Comparison of ENCODE assay signal across 26 mouse cellular contexts in the genomic region with DNA sequence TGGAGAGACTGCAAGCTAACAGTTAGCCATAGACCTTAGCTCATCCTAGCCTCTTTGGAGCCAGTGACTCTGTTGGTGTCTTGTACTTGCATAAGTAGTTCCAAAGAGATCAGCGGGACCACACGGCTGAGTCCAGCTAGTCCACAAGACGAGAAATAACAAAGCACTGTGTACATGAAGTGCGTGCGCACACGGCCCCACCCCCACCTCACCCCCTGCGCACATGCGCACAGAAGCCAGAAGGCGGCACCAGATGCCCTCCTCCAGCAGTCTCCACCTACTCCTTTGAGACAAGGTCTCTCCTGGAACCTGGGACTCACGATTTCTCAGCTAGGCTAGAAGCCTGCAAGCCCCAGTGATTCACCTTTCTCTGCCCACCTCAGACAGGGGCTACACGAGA. TPM values are rescaled to one million over a fixed set of nuclear protein-coding genes. Genes with fewer than 3 reads are reported as not detected.
DNase-seq lines count a peak whose midpoint lies in the region; ATAC-seq and TF ChIP-seq lines count a peak whose summit lies in the region.
"Had no signal": no experiment of that assay in that cellular context is flagged by ENCODE, and none has a peak within 500 bp of the region (broad histone marks: within the 10 kb centered on the region; RNA-seq: fewer than 3 reads in every experiment).

No protein-coding gene starts in this region.

- peaks cover 5% of the 10 kb centered on the region; the same call in 1 of the 2 replicates for H3K4me1 ChIP-seq in heart, adult 2 months (ENCODE audit: control insufficient read depth, insufficient read depth, low read length)
- no peaks in the 10 kb centered on the region for H3K4me1 ChIP-seq in heart, embryonic 11.5 days (ENCODE audit: control insufficient read depth, insufficient read depth, low read length)
- H3K4me1 ChIP-seq in heart, postnatal 0 days (ENCODE audit: control insufficient read depth, insufficient read depth): peaks cover 13% of the 10 kb centered on the region; the same call in 1 of the 2 replicates
- peaks cover 0 to 10% of the 10 kb centered on the region in 2 experiments; a peak in 2 of 4 replicates for H3K4me1 ChIP-seq in CH12.LX (ENCODE audit: control insufficient read depth in 1 of 2, insufficient read depth in 2 of 2)
- peaks cover 16% of the 10 kb centered on the region for H3K4me1 ChIP-seq in midbrain, embryonic 16.5 days (ENCODE audit: control insufficient read depth, insufficient read depth, low read length)
- H3K4me1 ChIP-seq: neural tube, embryonic 12.5 days had no signal

- dilution Hi-C loops in CH12.LX (cut with MboI; ENCODE audit: extremely low pct_ligation_motif_present, extremely low pct_unique_long_range_greater_than_20kb, low sequenced_read_pairs): no loop called here

- H3K4me3 ChIP-seq in heart, adult 2 months: no peak overlapping the region
- H3K4me3 ChIP-seq in heart, embryonic 11.5 days (ENCODE audit: low read depth, low read length): no peak overlapping the region
- H3K4me3 ChIP-seq in heart, postnatal 0 days (ENCODE audit: low read depth, low read length): no peak overlapping the region
- H3K4me3 ChIP-seq in CH12.LX (replicated peaks in 1 of 3; ENCODE audit: low read depth in 2 of 3, low read length in 2 of 3, poor library complexity in 1 of 3): no peak overlapping the region
- H3K4me3 ChIP-seq in midbrain, embryonic 16.5 days (ENCODE audit: low read depth, low read length): no peak overlapping the region
- H3K4me3 ChIP-seq: embryonic facial prominence, embryonic 13.5 days; erythroblast, embryonic 14.5 days; forebrain, embryonic 12.5 days; gastrocnemius, adult 2 months; hindbrain, embryonic 15.5 days; midbrain, embryonic 13.5 days; neural tube, embryonic 12.5 days had no signal

- DNase-seq in heart, adult 2 months: no peak
- DNase-seq in heart, postnatal 0 days (ENCODE audit: low spot score): no peak
- no peak for DNase-seq in heart, adult 8-10 months (ENCODE audit: low spot score)
- DNase-seq in CH12.LX (ENCODE audit: extremely low read depth) (no peak), R1 (ENCODE audit: low read depth, low spot score) (peak; percentile 91)
- DNase-seq in adrenal gland, postnatal 36 days: no peak
- DNase-seq: adrenal gland, adult 8-10 months; cerebellum, adult 2 months; cerebellum, postnatal 25 days; gastrocnemius, adult 2 months; heart, postnatal 36 days; kidney, adult 2 months; lung, embryonic 14.5 days; retina, postnatal 1 day; thymus, postnatal 36 days had no signal

- no peak for ATAC-seq in heart, embryonic 11.5 days (replicated peaks; ENCODE audit: insufficient number of reproducible peaks, low FRiP score, low TSS enrichment)
- ATAC-seq in heart, postnatal 0 days (ENCODE audit: insufficient read depth, low read depth): no peak
- no peak for ATAC-seq in midbrain, embryonic 16.5 days
- ATAC-seq: CD4-positive, CD25-positive, alpha-beta regulatory T cell, adult 4 months; midbrain, embryonic 13.5 days had no signal

- H3K36me3 ChIP-seq in heart, adult 2 months (ENCODE audit: control insufficient read depth, insufficient read depth, low read length): no peaks in the 10 kb centered on the region
- no peaks in the 10 kb centered on the region for H3K36me3 ChIP-seq in heart, embryonic 11.5 days (ENCODE audit: control insufficient read depth, insufficient read depth, low read length)
- no peaks in the 10 kb centered on the region for H3K36me3 ChIP-seq in heart, postnatal 0 days (replicated peaks; ENCODE audit: control insufficient read depth, insufficient read depth, low read length)
- H3K36me3 ChIP-seq in CH12.LX (replicated peaks in 1 of 2; ENCODE audit: control insufficient read depth in 1 of 2, insufficient read depth in 1 of 2, low read length in 1 of 2): no peaks in the 10 kb centered on the region
- H3K36me3 ChIP-seq in midbrain, embryonic 16.5 days (ENCODE audit: control insufficient read depth, insufficient read depth, low read length): no peaks in the 10 kb centered on the region
- H3K36me3 ChIP-seq: embryonic facial prominence, embryonic 13.5 days; forebrain, embryonic 12.5 days; hindbrain, embryonic 15.5 days; midbrain, embryonic 13.5 days; neural tube, embryonic 12.5 days had no signal

- in situ Hi-C loops in CH12.LX (cut with MboI; ENCODE audit: low pct_ligation_motif_present, low pct_unique_long_range_greater_than_20kb, low sequenced_read_pairs): no loop called here

- no peak for TF ChIP-seq RAD21 in CH12.LX (IDR thresholded peaks at IDR 0.05; ENCODE audit: low read depth, low read length)

- 81% methylated on average over 11 of the region's 11 CpGs for WGBS in heart, adult 2 months
- WGBS in heart, embryonic 11.5 days (ENCODE audit: insufficient replicate concordance): 75% methylated on average over 11 of the region's 11 CpGs
- WGBS in heart, postnatal 0 days: 79% methylated on average over 11 of the region's 11 CpGs
- 85% methylated on average over 11 of the region's 11 CpGs for WGBS in midbrain, embryonic 16.5 days

- peaks cover 4% of the 10 kb centered on the region; the same call in 1 of the 2 replicates for H3K9me3 ChIP-seq in heart, embryonic 11.5 days (replicated peaks; ENCODE audit: control insufficient read depth, low read length)
- H3K9me3 ChIP-seq in heart, postnatal 0 days (replicated peaks; ENCODE audit: control insufficient read depth, low read length): no peaks in the 10 kb centered on the region
- H3K9me3 ChIP-seq in CH12.LX (replicated peaks; ENCODE audit: low read length): no peaks in the 10 kb centered on the region
- H3K9me3 ChIP-seq in midbrain, embryonic 16.5 days (replicated peaks; ENCODE audit: control insufficient read depth, low read length, poor library complexity, severe bottlenecking): no peaks in the 10 kb centered on the region
- H3K9me3 ChIP-seq: embryonic facial prominence, embryonic 13.5 days; forebrain, embryonic 12.5 days; hindbrain, embryonic 15.5 days; midbrain, embryonic 13.5 days; neural tube, embryonic 12.5 days had no signal

- TF ChIP-seq CTCF in heart, adult 2 months (IDR thresholded peaks at IDR 0.05): no peak
- no peak for TF ChIP-seq CTCF in heart, postnatal 0 days (IDR thresholded peaks at IDR 0.05; ENCODE audit: low read depth)
- no peak for TF ChIP-seq CTCF in CH12.LX (conservative IDR thresholded peaks at IDR 0.05 in 1 of 2, IDR thresholded peaks at IDR 0.05 in 1 of 2; ENCODE audit: low read depth in 2 of 2, low read length in 2 of 2)

- TF ChIP-seq EP300 in heart, adult 2 months (IDR thresholded peaks at IDR 0.05; ENCODE audit: insufficient read depth, low read depth, low read length): no peak
- TF ChIP-seq EP300 in heart, postnatal 0 days (IDR thresholded peaks at IDR 0.05; ENCODE audit: low read depth): no peak
- no peak for TF ChIP-seq EP300 in CH12.LX (IDR thresholded peaks at IDR 0.05; ENCODE audit: low read length)

- no peaks in the 10 kb centered on the region for H3K27me3 ChIP-seq in heart, adult 2 months (ENCODE audit: control insufficient read depth, insufficient read depth, low read length)
- H3K27me3 ChIP-seq in heart, embryonic 11.5 days (ENCODE audit: control insufficient read depth, insufficient read depth, low read length): no peaks in the 10 kb centered on the region
- no peaks in the 10 kb centered on the region for H3K27me3 ChIP-seq in heart, postnatal 0 days (ENCODE audit: control insufficient read depth, insufficient read depth, low read length)
- no peaks in the 10 kb centered on the region for H3K27me3 ChIP-seq in CH12.LX (replicated peaks)
- H3K27me3 ChIP-seq in midbrain, embryonic 16.5 days (ENCODE audit: control insufficient read depth, insufficient read depth, low read depth, low read length): no peaks in the 10 kb centered on the region
- H3K27me3 ChIP-seq: embryonic facial prominence, embryonic 13.5 days; forebrain, embryonic 12.5 days; hindbrain, embryonic 15.5 days; midbrain, embryonic 13.5 days; neural tube, embryonic 12.5 days had no signal

- H3K79me2 ChIP-seq in heart, adult 2 months (replicated peaks; ENCODE audit: control insufficient read depth, insufficient read depth, low read length): no peaks in the 10 kb centered on the region
- no peaks in the 10 kb centered on the region for H3K79me2 ChIP-seq in CH12.LX (replicated peaks; ENCODE audit: control insufficient read depth, extremely low read depth, insufficient read depth, poor library complexity, severe bottlenecking)

- no peak overlapping the region for H3K9ac ChIP-seq in heart, adult 2 months (ENCODE audit: low read depth, low read length)
- no peak overlapping the region for H3K9ac ChIP-seq in heart, embryonic 11.5 days (ENCODE audit: low read depth, low read length)
- no peak overlapping the region for H3K9ac ChIP-seq in heart, postnatal 0 days (replicated peaks; ENCODE audit: low read depth, low read length)
- H3K9ac ChIP-seq in CH12.LX (ENCODE audit: insufficient read depth, low read depth): no peak overlapping the region
- no peak overlapping the region for H3K9ac ChIP-seq in midbrain, embryonic 16.5 days (ENCODE audit: low read depth, low read length)
- H3K9ac ChIP-seq: embryonic facial prominence, embryonic 13.5 days; forebrain, embryonic 12.5 days; hindbrain, embryonic 15.5 days; liver, embryonic 14.5 days; lung, embryonic 14.5 days; midbrain, embryonic 13.5 days; neural tube, embryonic 12.5 days had no signal

- H3K4me2 ChIP-seq in heart, embryonic 11.5 days: no peak overlapping the region
- no peak overlapping the region for H3K4me2 ChIP-seq in heart, postnatal 0 days (ENCODE audit: low read depth, low read length)
- no peak overlapping the region for H3K4me2 ChIP-seq in CH12.LX (ENCODE audit: insufficient read depth, low read depth, poor library complexity, severe bottlenecking)
- no peak overlapping the region for H3K4me2 ChIP-seq in midbrain, embryonic 16.5 days (ENCODE audit: low read length)
- H3K4me2 ChIP-seq: embryonic facial prominence, embryonic 13.5 days; forebrain, embryonic 12.5 days; hindbrain, embryonic 15.5 days; lung, embryonic 14.5 days; midbrain, embryonic 13.5 days; neural tube, embryonic 12.5 days had no signal

- intact Hi-C loops in heart, adult 2 months (cut with DNase I): no loop called here

- TF ChIP-seq POLR2A in heart, adult 2 months (IDR thresholded peaks at IDR 0.05; ENCODE audit: insufficient read depth, low read depth, low read length): no peak
- no peak for TF ChIP-seq POLR2A in CH12.LX (IDR thresholded peaks at IDR 0.05; ENCODE audit: low read depth, low read length)

- peak overlapping the region; percentile 77 for H3K27ac ChIP-seq in heart, adult 2 months
- no peak overlapping the region for H3K27ac ChIP-seq in heart, embryonic 11.5 days (ENCODE audit: low read depth, low read length)
- peak overlapping the region; percentile 83 for H3K27ac ChIP-seq in heart, postnatal 0 days (ENCODE audit: low read depth)
- no peak overlapping the region for H3K27ac ChIP-seq in CH12.LX (ENCODE audit: insufficient read depth, low read depth)
- no peak overlapping the region for H3K27ac ChIP-seq in midbrain, embryonic 16.5 days (ENCODE audit: low read length)
- H3K27ac ChIP-seq: embryonic facial prominence, embryonic 13.5 days; forebrain, embryonic 12.5 days; gastrocnemius, adult 2 months; hindbrain, embryonic 15.5 days; kidney, postnatal 0 days; liver, embryonic 14.5 days; midbrain, embryonic 13.5 days; neural tube, embryonic 12.5 days had no signal

RNA-seq across cellular contexts. Expression of gene Cnot10, which starts 23.8 kb away (rescaled TPM):
- total RNA-seq in heart, adult 2 months (2021): 10 to 100 TPM; 22.5 to 23.5 TPM
- polyA plus RNA-seq in heart, adult 2 months (2012; rRNA removed): 16.8 and 26.2 TPM in 2 replicates
- 37.5 and 40.8 TPM in 2 replicates for polyA plus RNA-seq in heart, embryonic 11.5 days (2014; fragmentation: Nextera tagmentation; extraction: Ambion mirVana)
- 19.7 and 35.6 TPM in 2 replicates for total RNA-seq in heart, postnatal 0 days (2014; rRNA removed; ENCODE audit: low replicate concordance)
- 24.3 and 25.7 TPM in 2 replicates for polyA plus RNA-seq in heart, postnatal 0 days (2015; fragmentation: Nextera tagmentation; extraction: Ambion mirVana)
- total RNA-seq in heart, adult 8-10 months (2022): 10 to 100 TPM; 21.2 to 22.9 (median 21.8) TPM
- total RNA-seq in CH12.LX (2012; rRNA removed) (49.4 and 53.5 TPM in 2 replicates), CH12.LX (2014; rRNA removed) (67.8 and 75.3 TPM in 2 replicates)
- 58.3 and 61.4 TPM in 2 replicates for polyA plus RNA-seq in CH12.LX (2012; ENCODE audit: insufficient read length, low read depth)
- polyA plus RNA-seq in midbrain, embryonic 16.5 days (2015; fragmentation: Nextera tagmentation; extraction: Ambion mirVana): 54.0 and 59.3 TPM in 2 replicates
- total RNA-seq in adrenal gland, postnatal 36 days (2021): 10 to 100 TPM; 34.0 to 34.4 TPM

RNA-seq across cellular contexts. Expression of gene Dync1li1, which starts 24.8 kb away (rescaled TPM):
- 10 to 100 TPM; 64.3 to 68.2 TPM for total RNA-seq in heart, adult 2 months (2021)
- polyA plus RNA-seq in heart, adult 2 months (2012; rRNA removed): 22.4 and 32.6 TPM in 2 replicates
- polyA plus RNA-seq in heart, embryonic 11.5 days (2014; fragmentation: Nextera tagmentation; extraction: Ambion mirVana): 66.9 and 76.1 TPM in 2 replicates
- total RNA-seq in heart, postnatal 0 days (2014; rRNA removed; ENCODE audit: low replicate concordance): 76.0 and 84.0 TPM in 2 replicates
- 70.5 and 75.2 TPM in 2 replicates for polyA plus RNA-seq in heart, postnatal 0 days (2015; fragmentation: Nextera tagmentation; extraction: Ambion mirVana)
- total RNA-seq in heart, adult 8-10 months (2022): 10 to 100 TPM; 57.3 to 70.2 (median 66.2) TPM
- total RNA-seq in CH12.LX (2012; rRNA removed) (36.3 and 43.6 TPM in 2 replicates), CH12.LX (2014; rRNA removed) (57.0 and 63.5 TPM in 2 replicates)
- 38.1 and 39.0 TPM in 2 replicates for polyA plus RNA-seq in CH12.LX (2012; ENCODE audit: insufficient read length, low read depth)
- polyA plus RNA-seq in midbrain, embryonic 16.5 days (2015; fragmentation: Nextera tagmentation; extraction: Ambion mirVana): 118 and 130 TPM in 2 replicates
- total RNA-seq in adrenal gland, postnatal 36 days (2021): 10 to 100 TPM; 39.2 to 47.6 TPM

Comparison
In these comparisons a context has a peak if more than half of its experiments do, and no peak if none do; other contexts are left out.
1. H3K27ac ChIP-seq: peak in heart, adult 2 months (single experiment) and heart, postnatal 0 days (single experiment); none in heart, embryonic 11.5 days (single experiment), CH12.LX (single experiment) and midbrain, embryonic 16.5 days (single experiment).